Mouse (Mus musculus) R1 (cell line): ENCODE results near the gene Dgkb.

Experiments used
- DNase-seq: peaks from one replicate; pipeline ENCODE4 v3.0.0-alpha.2; 2018; ENCODE audit warnings: low read depth, low spot score

The Dgkb gene

GRCm38 (mm10) chr12:37817426-37817825 is at the start of gene Dgkb:
Gene Dgkb, plus strand, starts transcription at chr12:37817726.
- no peak for DNase-seq

- no peak for DNase-seq
These were observed 47.7 kb upstream of the Dgkb start for GRCm38 (mm10) chr12:37769844-37770243.

DNA sequence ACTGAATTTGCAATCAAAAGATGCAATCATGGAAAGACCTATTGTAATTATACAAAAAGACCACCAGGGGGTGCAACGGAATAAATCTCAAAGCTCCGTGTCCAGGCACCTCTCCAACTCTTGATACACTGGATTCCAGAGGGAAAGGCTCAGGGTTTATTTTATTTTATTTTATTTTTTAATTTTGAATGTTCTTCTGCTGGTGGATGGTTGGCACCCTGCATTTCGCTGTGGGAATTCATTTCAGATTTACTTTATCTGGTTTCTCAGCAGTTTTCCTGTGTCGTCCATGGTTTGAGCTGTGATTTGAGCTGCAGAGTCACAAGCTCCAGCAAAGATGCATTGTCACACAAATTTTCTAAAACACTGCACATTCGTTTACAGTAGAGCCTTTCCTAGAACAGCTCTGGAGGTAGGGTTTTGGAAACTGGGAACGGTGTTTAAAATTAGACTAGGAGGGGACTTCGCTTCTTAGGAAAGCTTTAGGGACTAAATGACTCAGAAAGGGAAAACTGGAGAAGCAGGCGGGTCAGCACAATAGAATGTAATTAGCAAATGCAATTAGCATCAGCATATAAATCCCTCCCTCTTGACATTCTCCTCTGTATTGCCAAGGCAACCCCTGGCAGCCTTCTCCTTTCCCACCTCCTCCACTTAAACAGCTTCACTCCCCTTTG is 43.7 kb upstream of the Dgkb start:
- DNase-seq = peak; percentile 84

DNA sequence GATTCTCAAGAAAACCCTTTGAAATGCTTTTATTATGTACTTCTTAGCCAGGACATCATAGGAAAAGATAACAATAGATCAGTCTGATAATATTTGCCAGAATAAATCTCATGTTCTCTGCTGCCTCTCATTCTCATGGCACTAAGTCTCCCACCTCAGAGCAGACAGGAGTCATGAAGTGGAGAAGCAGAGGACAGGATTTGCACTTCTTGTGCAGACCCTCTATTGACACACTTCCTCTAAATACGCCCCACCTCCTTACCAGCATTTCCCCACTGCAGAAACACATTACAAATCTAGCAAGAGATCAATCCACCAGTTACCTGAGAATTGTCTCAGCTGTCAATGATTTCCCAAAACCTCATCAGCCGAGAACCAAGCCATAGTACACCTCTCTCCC is 42.9 kb upstream of the Dgkb start:
- DNase-seq = peak; percentile 4

DNA sequence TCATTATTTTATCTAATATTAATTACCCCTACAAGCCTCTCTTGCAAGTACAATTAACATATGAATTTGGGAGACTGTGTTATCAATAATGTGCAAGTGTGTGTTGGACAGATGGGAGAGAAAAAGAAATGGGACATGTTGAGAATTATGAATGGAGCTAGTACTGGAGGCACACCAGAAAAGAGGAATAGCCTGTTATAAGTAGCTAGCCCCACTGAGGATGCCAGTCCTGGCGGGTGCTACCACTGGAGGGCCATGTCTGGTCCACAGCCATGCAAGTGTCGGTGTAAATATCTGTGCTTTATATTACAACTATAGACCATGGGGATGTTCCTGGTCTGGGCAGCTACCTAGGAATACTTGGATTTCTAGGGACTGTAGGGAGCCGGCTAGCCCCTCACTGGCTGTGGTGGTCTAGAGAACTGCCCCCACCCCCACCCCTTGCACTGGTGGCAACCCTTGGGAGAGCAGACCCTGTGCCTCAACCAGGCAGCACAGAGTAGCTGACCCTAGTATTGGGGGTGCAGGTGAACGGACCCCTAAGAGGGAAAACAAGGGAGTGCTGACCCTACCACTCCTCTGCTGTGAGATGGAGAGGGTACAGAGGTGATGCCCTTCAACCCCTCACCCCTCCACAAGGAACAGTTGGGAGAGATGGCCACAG is 21.1 kb upstream of the Dgkb start:
- DNase-seq = no peak

DNA sequence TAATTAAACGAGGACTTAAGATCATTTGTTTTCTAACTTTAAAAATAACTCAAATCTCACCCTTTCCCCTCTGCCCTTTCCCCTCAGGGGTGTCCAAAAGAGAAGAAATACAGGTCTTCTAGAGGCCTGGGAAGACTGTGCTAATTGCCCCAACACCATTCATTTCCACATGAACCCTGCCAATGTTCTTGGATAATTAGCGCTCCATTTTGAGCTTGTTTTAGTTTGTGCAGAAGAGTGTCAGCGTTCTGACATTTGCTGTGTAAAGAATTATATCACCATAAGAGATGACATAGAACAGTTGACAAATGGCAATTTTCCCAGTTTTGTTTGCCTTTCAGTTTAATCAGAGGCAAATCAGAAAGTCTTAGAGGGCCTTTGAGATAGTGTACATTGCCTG is 3.4 kb upstream of the Dgkb start:
- DNase-seq = no peak

DNA sequence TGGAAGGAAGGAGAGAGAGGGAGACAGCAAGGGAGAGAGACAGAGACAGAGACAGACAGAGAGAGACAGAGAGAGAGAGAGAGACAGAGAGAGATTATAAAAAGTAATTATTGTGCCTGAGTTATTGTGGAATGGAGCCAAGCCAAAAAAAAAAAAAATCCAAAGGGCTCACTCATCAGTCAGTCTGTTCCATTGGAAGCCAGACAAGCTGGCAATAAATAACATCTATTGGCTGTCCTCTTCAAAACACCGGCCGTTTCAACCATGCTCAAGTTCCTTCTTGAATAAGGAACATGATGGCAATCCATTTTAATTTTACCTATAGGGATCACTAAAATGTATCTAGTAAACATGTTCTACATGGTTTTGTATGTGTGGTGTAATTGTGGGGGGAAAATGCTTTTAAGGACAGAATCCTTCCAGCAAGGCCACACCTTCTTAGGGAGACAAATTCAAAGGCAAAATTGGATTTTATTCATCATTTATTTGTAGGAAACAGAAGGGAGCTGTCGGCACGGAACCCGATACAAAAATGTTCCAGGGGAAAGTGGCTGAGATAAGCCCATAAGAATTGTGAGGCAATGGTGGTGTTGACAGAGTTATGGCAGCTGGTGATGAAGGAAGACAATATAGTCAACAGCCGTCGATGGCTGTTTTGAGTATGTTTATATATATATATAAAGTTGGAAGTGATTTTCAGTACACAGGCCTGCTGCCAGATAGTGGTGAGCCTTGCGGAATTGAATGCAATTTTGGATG is 3.7 kb downstream of the Dgkb start:
- DNase-seq = no peak

GRCm38 (mm10) chr12:37880042-37881017 is 62.8 kb downstream of the Dgkb start:
- DNase-seq = peak; percentile 84

- DNase-seq = no peak
These were observed 63.9 kb downstream of the Dgkb start for GRCm38 (mm10) chr12:37881376-37881775.

DNA sequence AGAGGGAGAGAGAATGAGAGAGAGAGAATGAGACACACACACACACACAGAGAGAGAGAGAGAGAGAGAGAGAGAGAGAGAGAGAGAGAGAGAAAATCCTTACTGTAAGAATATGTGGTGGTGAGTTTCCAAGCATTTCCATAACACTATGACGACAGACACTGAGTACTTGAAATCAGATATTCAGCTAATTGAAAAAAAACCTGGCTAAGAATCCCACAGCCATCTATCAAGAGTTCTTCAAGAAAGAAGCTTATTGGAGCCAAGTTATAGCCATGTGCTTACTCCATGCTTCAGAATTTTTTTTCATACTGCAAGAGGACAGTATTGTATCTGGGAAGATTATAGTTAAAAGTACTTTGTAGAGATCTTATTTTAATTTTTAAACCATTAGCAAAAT is 65.3 kb downstream of the Dgkb start:
- no peak for DNase-seq

GRCm38 (mm10) chr12:37883781-37884180 is 66.3 kb downstream of the Dgkb start:
- no peak for DNase-seq

DNA sequence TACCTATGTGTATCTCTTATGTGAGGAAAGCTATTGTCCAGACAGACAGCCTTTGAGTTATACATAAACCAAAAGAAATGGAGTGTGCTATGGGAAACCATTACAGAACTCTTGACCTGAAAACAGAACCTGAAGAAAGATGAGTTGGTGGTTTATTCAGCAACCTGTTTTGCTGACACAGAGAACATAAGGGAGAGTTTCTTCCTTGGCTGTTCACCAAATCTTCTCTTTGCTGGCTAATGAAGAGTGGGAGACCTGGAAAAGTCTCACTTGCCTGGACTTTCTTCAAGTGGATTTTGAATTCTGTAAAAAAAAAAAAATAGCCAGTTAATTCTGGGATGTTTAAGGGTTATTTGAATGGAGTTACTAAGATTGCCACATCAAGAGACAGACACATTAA is 71.1 kb downstream of the Dgkb start:
- DNase-seq = no peak

- no peak for DNase-seq
These were observed 71.9 kb downstream of the Dgkb start for GRCm38 (mm10) chr12:37889431-37889830.

GRCm38 (mm10) chr12:37891336-37891735 is 73.8 kb downstream of the Dgkb start:
- no peak for DNase-seq

- DNase-seq = no peak
These were observed 124.6 kb downstream of the Dgkb start for GRCm38 (mm10) chr12:37942163-37942562.

DNA sequence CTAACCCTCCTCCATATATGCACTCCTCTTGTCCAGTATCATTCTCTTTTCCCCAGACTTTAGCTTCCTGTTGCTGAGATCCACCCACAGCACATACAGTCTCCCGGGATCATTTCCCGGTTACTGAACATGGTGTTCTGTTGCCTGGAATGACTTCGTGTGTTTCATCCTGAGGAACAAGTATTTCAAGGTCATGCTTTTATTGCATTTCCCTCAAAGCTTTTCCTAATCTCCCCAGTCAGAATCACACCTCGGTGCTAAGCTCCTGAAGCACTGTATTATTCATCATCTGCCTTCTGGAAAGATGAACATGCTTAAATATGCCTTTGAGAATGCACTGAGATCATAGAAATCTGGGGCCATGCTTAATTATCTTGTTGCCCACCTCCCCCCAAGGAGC is 138.7 kb downstream of the Dgkb start:
- DNase-seq = no peak

- no peak for DNase-seq
These were observed 154.0 kb downstream of the Dgkb start for GRCm38 (mm10) chr12:37971482-37971881.

- DNase-seq = no peak
These were observed 161.1 kb downstream of the Dgkb start for GRCm38 (mm10) chr12:37978498-37979187.

GRCm38 (mm10) chr12:37985352-37985751 is 167.8 kb downstream of the Dgkb start:
- no peak for DNase-seq

DNA sequence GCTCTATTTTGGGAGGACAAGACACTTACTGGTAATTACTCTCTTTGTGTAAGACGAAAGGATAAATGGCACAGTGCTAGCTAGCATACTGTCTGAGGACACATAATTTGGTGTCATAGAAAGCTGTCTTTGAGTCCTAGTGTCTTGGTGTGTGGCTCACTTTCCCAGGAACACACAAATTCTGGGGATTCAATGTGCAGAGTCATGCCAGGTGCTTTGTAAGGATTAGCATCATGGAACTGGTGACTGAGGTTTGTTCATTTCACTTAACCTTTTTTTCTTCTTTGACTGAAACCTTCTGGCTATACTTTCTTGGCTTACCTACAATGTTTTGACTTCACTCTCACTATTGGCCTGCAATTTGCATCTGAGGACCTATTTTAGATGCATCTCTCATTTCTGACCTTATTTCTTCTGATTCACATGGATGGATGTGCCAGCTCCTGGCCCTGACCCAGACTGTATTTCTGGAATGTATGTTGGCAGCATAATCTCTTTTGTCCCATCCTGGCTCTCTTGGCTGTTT is 170.6 kb downstream of the Dgkb start:
- no peak for DNase-seq

DNA sequence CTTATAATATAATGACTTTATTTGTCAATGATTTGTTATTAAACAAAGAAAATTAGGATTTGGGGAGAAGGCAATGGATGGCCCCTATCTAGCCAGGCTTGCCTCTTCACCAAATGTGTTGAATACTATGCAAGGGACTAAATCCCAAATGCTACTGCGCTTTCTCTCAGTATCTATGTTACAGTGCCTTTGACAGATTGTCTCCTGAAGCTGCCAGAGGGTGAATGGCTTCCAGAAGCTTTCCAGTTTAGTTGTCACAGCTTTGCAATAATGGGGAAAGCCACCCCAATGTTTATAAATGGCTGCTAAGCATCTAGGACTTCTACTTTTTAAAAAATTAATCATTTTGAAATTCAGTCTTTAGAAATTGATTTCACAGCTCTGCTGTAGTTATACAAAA is 175.7 kb downstream of the Dgkb start:
- no peak for DNase-seq
